Mouse (Mus musculus) limb, embryonic 15.5 days (tissue): ENCODE results near the gene Pole3. TPM values are rescaled to one million over a fixed set of nuclear protein-coding genes. Genes with fewer than 3 reads are reported as not detected.

Experiments
- ATAC-seq: fragments of 200-750 bp; cut with Nextera tagmentation; 2 replicates; pipeline ENCODE4 v1.8.0; 2017; ENCODE audit warnings: low read depth, moderate TSS enrichment; ENCODE audit not compliant: insufficient number of reproducible peaks, low FRiP score, low TSS enrichment
- H3K27ac ChIP-seq: fragments of 300-500 bp; sonication (generic); 2 replicates; pipeline ENCODE4 v1.5.1; 2015; ENCODE audit warnings: moderate library complexity, mild to moderate bottlenecking, inconsistent platforms
- H3K27me3 ChIP-seq: fragments of 300-500 bp; sonication (generic); 2 replicates; pipeline ENCODE4 v1.6.1; 2015; ENCODE audit warnings: inconsistent platforms
- H3K36me3 ChIP-seq: fragments of 300-500 bp; sonication (generic); 2 replicates; pipeline ENCODE4 v1.6.1; 2015; ENCODE audit warnings: inconsistent platforms
- H3K4me1 ChIP-seq: fragments of 300-500 bp; sonication (generic); 2 replicates; pipeline ENCODE4 v1.6.1; 2015; ENCODE audit warnings: inconsistent platforms
- H3K4me2 ChIP-seq: fragments of 300-500 bp; sonication (generic); 2 replicates; pipeline ENCODE4 v1.6.1; 2015; ENCODE audit warnings: mild to moderate bottlenecking, inconsistent platforms
- H3K4me3 ChIP-seq: fragments of 300-500 bp; sonication (generic); 2 replicates; pipeline ENCODE4 v1.5.1; 2015; ENCODE audit warnings: mild to moderate bottlenecking, inconsistent platforms
- H3K9ac ChIP-seq: fragments of 300-500 bp; sonication (generic); 2 replicates; pipeline ENCODE4 v1.6.1; 2015; ENCODE audit warnings: inconsistent platforms
- H3K9me3 ChIP-seq: fragments of 300-500 bp; sonication (generic); 2 replicates; pipeline ENCODE4 v1.6.1; 2016; ENCODE audit warnings: inconsistent platforms
- WGBS: fragments of 180-500 bp; shearing (Covaris S2); methylation state at CpG from one replicate; pipeline ENCODE4 v1.1.7; 2015; 5-methylcytosine and 5-hydroxymethylcytosine counted together
- polyA plus RNA-seq: library from polyadenylated mRNA; unstranded; fragments of >200 nt; fragmentation: Nextera tagmentation; extraction: Ambion mirVana; gene quantifications from 2 replicates; pipeline ENCODE4 v1.2.1, GENCODE M21; 2015

Gene Pole3
- polyA plus RNA-seq, 1 experiment from 2014 or later = 82.1 TPM

DNA sequence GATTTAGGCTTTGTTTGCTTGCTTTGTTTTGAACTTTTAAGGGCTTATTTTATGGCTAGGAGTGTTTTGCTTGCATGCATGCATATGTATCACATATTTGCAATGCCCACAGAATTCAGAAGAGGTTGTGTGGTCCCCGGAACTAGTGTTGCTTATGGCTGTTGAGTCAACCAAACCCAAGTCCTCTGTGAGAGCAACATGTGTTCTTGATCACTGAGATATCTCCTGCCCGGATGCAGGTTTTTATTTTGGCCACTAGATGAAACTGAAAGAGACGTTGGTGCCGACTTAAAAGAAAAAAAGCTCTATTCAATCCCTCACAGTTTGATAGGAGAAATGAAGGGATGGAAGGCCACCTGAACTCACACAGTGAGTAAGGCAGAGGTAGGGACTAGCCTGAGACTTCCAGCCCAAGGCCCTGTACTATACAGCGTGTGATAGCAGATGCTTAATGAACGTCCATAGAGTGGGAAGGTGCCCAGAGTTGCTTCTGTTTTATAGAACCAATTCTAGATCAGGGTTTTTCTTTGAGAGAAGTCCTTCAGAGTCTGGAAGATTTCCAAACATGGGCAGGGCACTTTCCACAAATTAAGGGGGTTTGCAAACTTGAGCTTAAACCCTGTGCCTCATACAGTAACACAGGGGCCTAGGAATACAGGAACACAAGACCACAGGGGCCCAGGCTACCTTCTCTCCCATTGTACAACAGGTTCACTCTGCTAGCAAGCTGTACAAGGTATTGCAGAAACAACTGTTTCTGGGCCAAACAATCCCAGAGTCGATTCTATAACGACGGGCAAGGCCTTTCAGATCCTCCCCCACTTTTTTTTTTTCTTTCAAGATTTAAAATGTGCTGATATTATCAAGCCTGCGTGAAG is 7.1 kb downstream of the Pole3 start:
- H3K36me3 ChIP-seq = peaks cover 17% of the 10 kb centered on the region
- peaks cover 39% of the 10 kb centered on the region for H3K4me1 ChIP-seq
- H3K27ac ChIP-seq = peak overlapping the region; percentile 91
- peak overlapping the region; percentile 65 for H3K4me2 ChIP-seq
- 50% methylated on average over 10 of the region's 10 CpGs for WGBS
- no peak for ATAC-seq
- H3K9me3 ChIP-seq = no peaks in the 10 kb centered on the region
- H3K9ac ChIP-seq = no peak overlapping the region
- H3K27me3 ChIP-seq = no peaks in the 10 kb centered on the region
- H3K4me3 ChIP-seq = peak overlapping the region; percentile 80

DNA sequence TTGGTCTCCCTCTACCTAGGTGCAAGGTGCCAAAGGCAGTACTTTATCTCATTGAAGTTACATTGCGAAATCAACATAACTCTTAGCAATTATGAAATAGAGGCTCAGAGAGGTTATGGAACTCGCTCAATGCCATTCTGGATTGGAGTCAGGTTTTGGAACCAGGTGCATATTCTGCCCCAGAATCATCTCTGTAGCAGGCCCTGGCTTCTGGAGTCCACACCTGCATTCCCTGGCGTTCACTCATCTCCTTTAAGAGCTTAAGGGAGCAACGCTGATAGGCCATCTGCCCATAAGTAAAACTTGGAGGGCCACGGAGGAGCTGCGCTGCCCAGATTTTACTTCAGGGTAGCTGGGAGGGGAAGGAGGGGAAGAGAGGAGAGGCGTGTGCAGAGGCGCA is 7.8 kb downstream of the Pole3 start:
- Histone ChIP-seq H3K9ac (no peak overlapping the region), H3K27me3 (no peaks in the 10 kb centered on the region), H3K4me3 (no peak overlapping the region), H3K4me1 (peaks cover 39% of the 10 kb centered on the region), H3K36me3 (peaks cover 22% of the 10 kb centered on the region), H3K4me2 (0 out of 2 replicates have a peak overlapping the region, but pooled peaks have one; percentile 7), H3K27ac (peak overlapping the region; percentile 74), H3K9me3 (no peaks in the 10 kb centered on the region)
- ATAC-seq = no peak
- 76% methylated on average over 8 of the region's 8 CpGs for WGBS

DNA sequence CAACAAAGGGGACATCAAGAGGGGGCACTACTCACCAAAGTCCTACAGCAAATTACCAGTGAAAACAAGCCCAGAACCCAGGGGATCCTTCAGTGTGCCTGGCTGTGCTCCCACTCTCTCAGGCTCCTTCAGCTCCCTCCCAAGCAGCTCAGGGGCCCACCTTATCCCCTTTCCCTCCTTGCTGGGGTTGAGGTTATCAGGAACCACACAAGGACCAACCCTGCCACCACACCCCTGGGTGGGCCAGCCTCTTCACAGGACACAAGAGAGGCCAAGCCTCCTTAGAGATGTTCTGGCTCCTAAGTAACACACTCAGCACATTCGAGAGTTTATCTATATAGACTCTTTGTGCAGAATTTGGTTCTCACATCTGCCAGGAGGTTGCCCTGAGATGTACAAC is 8.3 kb downstream of the Pole3 start:
- H3K9me3 ChIP-seq = no peaks in the 10 kb centered on the region
- WGBS = 86% methylated on average over 1 of the region's 1 CpGs
- H3K4me2 ChIP-seq = no peak overlapping the region
- peaks cover 26% of the 10 kb centered on the region for H3K36me3 ChIP-seq
- H3K27ac ChIP-seq = peak overlapping the region; percentile 74
- ATAC-seq = no peak
- no peak overlapping the region for H3K4me3 ChIP-seq
- H3K9ac ChIP-seq = no peak overlapping the region
- no peaks in the 10 kb centered on the region for H3K27me3 ChIP-seq
- H3K4me1 ChIP-seq = peaks cover 39% of the 10 kb centered on the region

DNA sequence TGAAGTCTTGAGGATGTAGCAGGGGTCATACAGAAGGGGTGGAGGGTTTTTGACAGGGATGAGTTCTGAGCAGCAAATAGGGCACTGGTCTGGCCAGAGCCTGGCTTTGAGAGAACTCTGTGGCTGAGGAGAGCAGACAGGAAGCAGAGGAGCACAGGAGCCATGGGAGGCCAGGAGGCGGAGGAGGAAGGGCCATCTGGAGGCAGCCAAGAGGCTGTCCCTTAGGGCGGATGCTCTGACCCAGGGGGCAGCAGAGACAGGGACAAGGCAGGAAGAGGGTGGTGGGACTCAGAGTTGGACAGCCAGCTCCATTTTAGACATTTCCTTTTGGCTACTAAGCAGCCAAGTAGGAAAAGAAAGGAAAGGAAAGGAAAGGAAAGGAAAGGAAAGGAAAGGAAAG is 8.8 kb downstream of the Pole3 start:
- 26% methylated on average over 2 of the region's 2 CpGs for WGBS
- Histone ChIP-seq H3K4me3 (no peak overlapping the region), H3K9ac (no peak overlapping the region), H3K4me2 (no peak overlapping the region), H3K36me3 (peaks cover 31% of the 10 kb centered on the region), H3K9me3 (no peaks in the 10 kb centered on the region), H3K27me3 (no peaks in the 10 kb centered on the region), H3K27ac (no peak overlapping the region; the same call in 1 of the 2 replicates), H3K4me1 (peaks cover 39% of the 10 kb centered on the region)
- ATAC-seq = no peak

GRCm38 (mm10) chr4:62515490-62515889 is 9.4 kb downstream of the Pole3 start:
- H3K4me2 ChIP-seq = no peak overlapping the region
- no peaks in the 10 kb centered on the region for H3K9me3 ChIP-seq
- 74% methylated on average over 3 of the region's 3 CpGs for WGBS
- peaks cover 39% of the 10 kb centered on the region for H3K4me1 ChIP-seq
- H3K9ac ChIP-seq = no peak overlapping the region
- H3K27me3 ChIP-seq = no peaks in the 10 kb centered on the region
- ATAC-seq = no peak
- H3K36me3 ChIP-seq = peaks cover 37% of the 10 kb centered on the region
- H3K27ac ChIP-seq = no peak overlapping the region; the same call in 1 of the 2 replicates
- H3K4me3 ChIP-seq = no peak overlapping the region

GRCm38 (mm10) chr4:62514995-62515394 is 9.9 kb downstream of the Pole3 start:
- no peak for ATAC-seq
- no peak overlapping the region for H3K4me2 ChIP-seq
- H3K9ac ChIP-seq = no peak overlapping the region
- no peaks in the 10 kb centered on the region for H3K9me3 ChIP-seq
- H3K36me3 ChIP-seq = peaks cover 42% of the 10 kb centered on the region
- no peaks in the 10 kb centered on the region for H3K27me3 ChIP-seq
- H3K4me3 ChIP-seq = no peak overlapping the region
- no peak overlapping the region for H3K27ac ChIP-seq
- WGBS = 80% methylated on average over 7 of the region's 7 CpGs
- peaks cover 39% of the 10 kb centered on the region for H3K4me1 ChIP-seq

DNA sequence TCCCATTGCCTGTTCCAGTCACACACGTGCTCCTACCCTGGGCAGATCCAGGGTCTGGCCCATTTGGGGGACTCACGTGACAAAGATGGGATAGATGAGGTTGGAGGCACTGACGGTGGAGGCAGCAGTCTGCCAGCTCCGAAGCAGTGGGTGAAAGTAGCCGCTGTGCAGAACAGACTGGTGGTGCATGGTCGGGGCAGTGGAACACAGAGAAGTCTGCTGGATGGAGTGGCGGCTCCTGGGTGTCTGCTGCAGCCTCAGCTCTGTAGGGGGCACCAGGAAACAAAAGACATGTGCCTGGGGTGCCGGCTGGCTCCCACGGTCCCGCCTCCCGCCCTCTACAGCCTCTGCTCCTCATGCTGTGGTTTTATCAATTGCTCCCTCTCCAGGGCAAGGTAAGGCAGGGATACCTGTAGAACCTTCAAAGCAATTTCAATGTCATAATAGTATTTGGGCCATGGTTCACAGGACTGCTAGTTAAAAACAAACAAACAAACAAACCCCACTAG is 10.8 kb downstream of the Pole3 start:
- H3K36me3 ChIP-seq = peaks cover 52% of the 10 kb centered on the region
- no peak for ATAC-seq
- no peak overlapping the region for H3K4me3 ChIP-seq
- no peak overlapping the region for H3K27ac ChIP-seq
- peaks cover 37% of the 10 kb centered on the region for H3K4me1 ChIP-seq
- no peaks in the 10 kb centered on the region for H3K9me3 ChIP-seq
- no peaks in the 10 kb centered on the region for H3K27me3 ChIP-seq
- 47% methylated on average over 11 of the region's 11 CpGs for WGBS
- no peak overlapping the region for H3K9ac ChIP-seq
- H3K4me2 ChIP-seq = no peak overlapping the region

- Histone ChIP-seq H3K4me1 (peaks cover under 1% of the 10 kb centered on the region; the same call in 1 of the 2 replicates), H3K4me2 (no peak overlapping the region), H3K9ac (no peak overlapping the region), H3K27ac (no peak overlapping the region), H3K36me3 (peaks cover 68% of the 10 kb centered on the region), H3K9me3 (no peaks in the 10 kb centered on the region), H3K27me3 (no peaks in the 10 kb centered on the region), H3K4me3 (no peak overlapping the region)
- no peak for ATAC-seq
- 87% methylated on average over 11 of the region's 11 CpGs for WGBS
These were observed 14.9 kb downstream of the Pole3 start for GRCm38 (mm10) chr4:62509946-62510345.

DNA sequence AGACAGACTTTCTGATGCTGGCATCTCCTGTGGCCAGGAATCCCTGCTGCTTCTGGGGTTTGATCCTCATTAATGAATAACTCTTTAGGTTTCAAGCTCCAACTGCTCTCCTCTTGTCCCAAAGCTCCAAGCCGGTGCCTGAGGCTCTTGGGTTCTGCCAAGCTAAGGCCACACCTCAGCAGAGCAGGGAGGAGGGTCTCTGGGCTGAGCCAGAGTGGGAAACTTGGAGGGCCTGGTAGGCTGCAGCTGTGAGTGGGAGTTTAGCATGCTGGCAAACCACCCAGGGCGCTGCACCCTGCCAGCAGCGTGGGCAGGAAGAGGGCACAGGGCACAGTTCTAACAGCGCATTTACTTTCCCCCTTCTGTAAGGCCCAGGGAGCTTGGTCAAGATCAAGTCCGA is 16.0 kb downstream of the Pole3 start:
- WGBS = 97% methylated on average over 5 of the region's 5 CpGs
- no peak for ATAC-seq
- Histone ChIP-seq H3K9ac (no peak overlapping the region), H3K27me3 (no peaks in the 10 kb centered on the region), H3K4me1 (no peaks in the 10 kb centered on the region; the same call in 1 of the 2 replicates), H3K27ac (no peak overlapping the region), H3K36me3 (peaks cover 64% of the 10 kb centered on the region), H3K4me2 (no peak overlapping the region), H3K9me3 (no peaks in the 10 kb centered on the region), H3K4me3 (no peak overlapping the region)

- WGBS = 47% methylated on average over 2 of the region's 2 CpGs
- no peak overlapping the region for H3K4me2 ChIP-seq
- H3K4me1 ChIP-seq = peaks cover 4% of the 10 kb centered on the region
- H3K27me3 ChIP-seq = no peaks in the 10 kb centered on the region
- H3K9ac ChIP-seq = no peak overlapping the region
- no peak overlapping the region for H3K27ac ChIP-seq
- ATAC-seq = no peak
- no peak overlapping the region for H3K4me3 ChIP-seq
- peaks cover 44% of the 10 kb centered on the region for H3K36me3 ChIP-seq
- H3K9me3 ChIP-seq = no peaks in the 10 kb centered on the region
These were observed 18.1 kb downstream of the Pole3 start for GRCm38 (mm10) chr4:62506798-62507197.

DNA sequence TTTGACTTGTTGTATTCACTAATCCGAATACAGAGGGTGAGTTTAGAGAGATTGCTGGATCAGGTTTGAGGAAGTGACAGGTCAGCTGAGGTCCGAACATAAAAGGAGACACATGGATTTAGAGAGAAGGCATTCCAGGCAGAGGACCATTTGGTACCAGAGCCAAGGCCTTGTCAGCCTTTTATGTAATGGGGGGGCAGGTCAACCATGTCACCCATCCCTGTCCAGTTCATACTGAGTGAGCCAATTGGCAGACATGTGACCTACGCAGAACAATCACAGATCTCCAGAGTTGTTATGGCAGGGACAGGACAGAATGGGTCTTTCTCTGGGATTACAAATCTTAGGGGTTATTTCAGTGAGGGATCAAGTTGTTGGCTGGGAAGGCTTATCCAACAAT is 18.9 kb downstream of the Pole3 start:
- no peak overlapping the region for H3K4me3 ChIP-seq
- H3K27me3 ChIP-seq = no peaks in the 10 kb centered on the region
- H3K9ac ChIP-seq = no peak overlapping the region
- 81% methylated on average over 3 of the region's 3 CpGs for WGBS
- peaks cover 36% of the 10 kb centered on the region for H3K36me3 ChIP-seq
- H3K4me1 ChIP-seq = peaks cover 7% of the 10 kb centered on the region
- H3K27ac ChIP-seq = no peak overlapping the region
- no peaks in the 10 kb centered on the region for H3K9me3 ChIP-seq
- ATAC-seq = no peak
- no peak overlapping the region for H3K4me2 ChIP-seq

DNA sequence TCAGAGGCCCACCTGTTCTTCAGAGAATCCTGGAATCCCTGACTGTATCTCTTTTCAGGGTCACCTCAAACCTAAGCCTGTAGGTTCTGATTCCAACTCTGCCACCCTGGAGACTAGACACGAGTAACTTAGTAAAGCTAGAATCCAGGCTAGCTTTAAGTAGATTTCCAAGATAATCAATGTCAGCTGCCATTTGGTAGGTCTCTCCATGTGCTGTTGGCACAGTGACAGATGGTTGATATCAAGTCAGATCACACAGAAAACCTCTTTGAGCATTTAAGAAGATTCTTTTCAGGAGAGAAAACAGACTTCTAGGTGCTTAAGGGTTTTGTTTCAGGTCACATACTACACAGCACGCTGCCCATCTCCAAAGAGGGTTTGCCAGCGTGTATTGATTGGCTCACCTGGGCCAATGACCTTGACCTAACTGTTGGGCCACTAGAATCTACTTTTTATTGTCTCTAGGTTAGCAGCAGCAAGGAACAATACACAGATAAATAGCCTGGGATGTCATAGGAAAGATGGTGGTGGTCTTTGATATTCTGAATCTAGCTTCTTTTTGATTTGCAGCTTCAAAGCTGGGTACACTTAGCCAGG is 21.4 kb downstream of the Pole3 start, which contains the start of gene Hdhd3:
Gene Hdhd3, minus strand, starts transcription at position 94 of the 597 bp plus-strand sequence.
- Histone ChIP-seq H3K4me3 (peak within 1 kb of the TSS; percentile 56), H3K4me2 (peak within 1 kb of the TSS; percentile 57), H3K4me1 (peaks cover 7% of the 10 kb centered on the region), H3K27me3 (no peaks in the 10 kb centered on the region), H3K27ac (peak within 1 kb of the TSS; percentile 70), H3K36me3 (peaks cover 26% of the 10 kb centered on the region), H3K9me3 (no peaks in the 10 kb centered on the region), H3K9ac (peak within 1 kb of the TSS; percentile 42)
- no peak for ATAC-seq
- WGBS = 71% methylated on average over 3 of the region's 3 CpGs
